Mouse (Mus musculus): Measurements from ENCODE around the gene Brd2.

GRCm38 (mm10) chr17:34140240-34140639 is 17.8 kb upstream of the Brd2 start:
- TF ChIP-seq CTCF (IDR thresholded peaks at IDR 0.05; ENCODE audit: low read depth, low read length), result no peak
- no peak for TF ChIP-seq TAL1 (conservative IDR thresholded peaks at IDR 0.05; ENCODE audit: low read depth, low read length)
- no peak for TF ChIP-seq GATA1 (IDR thresholded peaks at IDR 0.05; ENCODE audit: borderline replicate concordance, low read length)
- no peak for TF ChIP-seq POLR2AphosphoS5 (IDR thresholded peaks at IDR 0.05; ENCODE audit: insufficient replicate concordance, low read depth, low read length)

All from G1E (cell line).